Mouse (Mus musculus) E14TG2a.4 (cell line): ENCODE results near the gene Map2k6.

ENCODE experiments used
- H3K27me3 ChIP-seq: 2 replicates; pipeline ENCODE4 v1.6.1; 2014; ENCODE audit warnings: low read length, control low read depth; ENCODE audit not compliant: insufficient read depth
- H3K36me3 ChIP-seq: 2 replicates; pipeline ENCODE4 v1.6.1; 2014; ENCODE audit warnings: low read length, control low read depth; ENCODE audit not compliant: insufficient read depth
- H3K4me1 ChIP-seq: replicated peaks from 2 replicates; pipeline ENCODE4 v1.6.1; 2014; ENCODE audit warnings: low read depth, low read length, control low read depth
- H3K4me3 ChIP-seq: replicated peaks from 2 replicates; pipeline ENCODE4 v1.5.1; 2014; ENCODE audit warnings: mild to moderate bottlenecking, low read length
- H3K9me3 ChIP-seq: 2 replicates; pipeline ENCODE4 v1.6.1; 2014; ENCODE audit warnings: low read length, control low read depth
- CTCF ChIP-seq: conservative IDR thresholded peaks from 2 replicates; pipeline ENCODE4 v1.5.1; 2014; ENCODE audit warnings: low read length
- NANOG ChIP-seq: IDR thresholded peaks from 2 replicates; pipeline ENCODE4 v1.6.1; 2014; ENCODE audit warnings: borderline replicate concordance, low read length, mixed read lengths
- POU5F1 ChIP-seq: IDR thresholded peaks from 2 replicates; pipeline ENCODE4 v1.6.1; 2014; ENCODE audit warnings: low read length, borderline replicate concordance

Map2k6 gene

DNA sequence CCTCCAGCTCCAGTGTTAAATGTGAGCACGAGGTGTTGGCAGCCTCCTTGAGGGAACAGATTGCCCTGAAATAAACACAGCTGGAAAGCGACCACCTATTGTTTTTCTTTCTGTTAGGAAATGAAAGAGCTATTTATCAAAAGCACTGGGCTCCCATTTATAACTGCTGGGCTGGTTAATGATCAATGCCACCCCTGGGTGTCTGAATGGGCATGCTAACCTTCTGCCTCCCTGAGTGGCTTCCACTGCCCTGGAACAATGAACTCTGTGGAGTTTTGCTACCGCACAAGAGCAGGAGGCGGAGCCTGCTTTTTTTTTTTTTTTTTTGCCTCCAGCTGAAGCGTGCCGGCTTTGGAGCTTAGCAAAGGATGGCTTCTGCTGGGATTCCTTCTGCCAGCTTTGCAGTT is 80.1 kb downstream of the Map2k6 start:
- H3K36me3 ChIP-seq = no peaks in the 10 kb centered on the region
- TF ChIP-seq NANOG = peak; percentile 76
- no peak for TF ChIP-seq CTCF

DNA sequence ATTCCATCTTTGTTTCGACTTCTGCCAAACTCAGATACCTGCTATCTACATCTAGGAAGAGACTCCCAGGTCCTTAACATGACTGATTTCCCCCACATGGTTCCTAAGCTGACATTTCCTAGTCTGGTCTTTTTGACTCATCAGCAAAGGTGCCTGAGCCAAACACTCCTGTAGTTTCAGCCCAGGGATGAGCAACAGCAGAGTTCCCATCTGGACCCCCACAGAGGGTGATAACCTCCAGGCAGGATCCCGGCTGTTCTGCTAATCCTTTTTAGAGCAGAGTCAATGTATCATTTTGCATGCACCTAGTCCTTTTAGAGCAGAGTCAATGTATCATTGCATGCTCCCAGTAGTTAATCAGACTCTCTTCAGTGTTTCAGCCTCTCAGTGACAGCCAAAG is 82.5 kb downstream of the Map2k6 start:
- peaks cover 28% of the 10 kb centered on the region for H3K27me3 ChIP-seq

More for the DNA sequence above, 80.1 kb downstream of the Map2k6 start:
- Histone ChIP-seq H3K4me1 (peaks cover 30% of the 10 kb centered on the region), H3K4me3 (no peak overlapping the region), H3K27me3 (peaks cover 37% of the 10 kb centered on the region), H3K9me3 (no peaks in the 10 kb centered on the region)

DNA sequence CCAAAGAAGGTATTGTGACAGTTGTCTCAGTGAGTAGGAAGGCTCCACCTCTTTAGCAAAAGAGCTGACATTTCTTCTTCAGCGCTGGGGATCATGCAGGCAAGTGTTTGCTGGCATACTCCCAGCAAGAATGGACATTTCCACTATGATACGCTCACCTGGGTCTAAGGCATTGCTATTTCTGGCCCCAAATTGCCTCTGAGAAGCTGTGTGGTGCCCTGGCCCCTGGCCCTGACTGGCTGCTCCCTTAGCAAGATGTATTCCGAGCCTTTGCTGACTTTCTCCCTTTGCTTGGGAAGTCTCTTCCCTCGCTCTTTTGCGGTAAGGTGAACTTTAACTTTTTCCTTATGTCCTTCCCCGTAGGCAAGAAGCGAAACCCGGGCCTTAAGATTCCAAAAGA is 83.3 kb downstream of the Map2k6 start:
- Histone ChIP-seq H3K4me1 (peaks cover 30% of the 10 kb centered on the region), H3K9me3 (0 out of 2 replicates have a peak, but pooled peaks cover 4% of the 10 kb centered on the region), H3K4me3 (no peak overlapping the region), H3K27me3 (peaks cover 22% of the 10 kb centered on the region), H3K36me3 (no peaks in the 10 kb centered on the region)
- no peak for TF ChIP-seq CTCF
- no peak for TF ChIP-seq NANOG
- TF ChIP-seq POU5F1 = no peak

More for the DNA sequence above, 82.5 kb downstream of the Map2k6 start:
- H3K9me3 ChIP-seq = no peaks in the 10 kb centered on the region
- H3K4me1 ChIP-seq = peaks cover 30% of the 10 kb centered on the region
- no peak overlapping the region for H3K4me3 ChIP-seq
- H3K36me3 ChIP-seq = no peaks in the 10 kb centered on the region
- TF ChIP-seq POU5F1 (no peak), CTCF (no peak), NANOG (no peak)

DNA sequence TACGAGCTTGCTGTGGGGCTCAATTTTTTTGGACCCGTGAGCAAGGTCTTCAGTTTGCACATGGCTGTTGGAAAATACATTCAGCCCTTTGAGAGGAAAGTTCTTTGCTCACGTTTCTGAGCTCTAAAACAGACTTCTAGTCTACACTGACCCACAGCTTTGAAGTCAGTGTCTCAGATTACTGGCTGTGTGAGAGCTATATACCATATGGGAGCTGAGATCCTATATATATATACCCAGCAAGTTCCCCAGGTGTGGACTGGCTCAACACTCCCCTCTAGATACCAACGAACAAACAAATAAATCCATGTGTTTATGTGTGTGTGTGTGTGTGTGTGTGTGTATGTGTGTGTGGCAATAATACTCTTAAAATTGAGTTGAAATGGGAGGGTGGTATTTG is 83.7 kb downstream of the Map2k6 start:
- H3K9me3 ChIP-seq = 0 out of 2 replicates have a peak, but pooled peaks cover 6% of the 10 kb centered on the region
- H3K36me3 ChIP-seq = no peaks in the 10 kb centered on the region
- peaks cover 17% of the 10 kb centered on the region; the same call in 1 of the 2 replicates for H3K27me3 ChIP-seq
- no peak for TF ChIP-seq CTCF
- no peak for TF ChIP-seq NANOG
- TF ChIP-seq POU5F1 = no peak
- H3K4me1 ChIP-seq = peaks cover 29% of the 10 kb centered on the region
- no peak overlapping the region for H3K4me3 ChIP-seq

DNA sequence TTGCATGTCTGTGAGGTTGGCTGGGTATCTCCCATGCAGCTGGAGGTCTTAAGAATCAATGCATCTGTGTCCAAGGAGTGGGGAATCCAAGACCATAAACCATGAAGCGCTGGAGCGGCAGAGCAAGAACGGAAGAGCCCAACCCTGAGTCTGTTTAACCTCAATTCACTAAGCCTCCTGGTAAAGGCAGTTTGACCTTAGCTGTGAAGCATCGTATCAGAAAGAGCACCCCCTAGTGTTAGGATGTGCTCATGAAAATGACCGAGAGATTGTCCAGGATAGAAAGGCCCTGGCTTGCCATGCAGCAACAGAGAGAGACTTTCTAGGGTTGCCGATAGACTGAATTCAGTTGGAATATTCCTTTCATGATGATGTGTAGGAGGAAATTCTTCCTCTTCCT is 84.2 kb downstream of the Map2k6 start:
- Histone ChIP-seq H3K27me3 (peaks cover 12% of the 10 kb centered on the region; the same call in 1 of the 2 replicates), H3K4me1 (peaks cover 23% of the 10 kb centered on the region), H3K9me3 (peaks cover 6% of the 10 kb centered on the region; the same call in 1 of the 2 replicates), H3K4me3 (no peak overlapping the region), H3K36me3 (no peaks in the 10 kb centered on the region)
- TF ChIP-seq CTCF (peak; percentile 72), NANOG (no peak), POU5F1 (no peak)

DNA sequence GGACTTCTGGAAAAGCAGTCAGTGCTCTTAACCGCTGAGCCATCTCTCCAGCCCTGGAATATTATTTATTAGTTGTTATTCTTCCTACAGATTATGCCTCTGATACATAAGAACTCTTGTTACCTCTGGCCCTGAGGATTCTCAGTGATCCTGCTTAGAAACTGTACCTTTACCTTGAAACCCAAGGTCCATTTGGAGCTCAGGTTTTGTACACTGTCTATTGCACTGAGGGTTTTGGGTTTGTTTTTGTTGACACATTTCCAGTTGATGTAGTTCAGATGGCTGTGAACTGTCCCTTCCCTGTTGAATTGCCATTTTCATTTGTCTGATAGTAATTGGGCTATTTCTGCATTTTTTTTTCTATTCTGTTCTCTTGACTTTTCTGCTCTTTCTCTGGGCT is 85.5 kb downstream of the Map2k6 start:
- H3K4me3 ChIP-seq = no peak overlapping the region
- TF ChIP-seq CTCF (no peak), POU5F1 (no peak), NANOG (no peak)
- H3K9me3 ChIP-seq = peaks cover 6% of the 10 kb centered on the region; the same call in 1 of the 2 replicates
- H3K4me1 ChIP-seq = peaks cover 12% of the 10 kb centered on the region
- no peaks in the 10 kb centered on the region for H3K36me3 ChIP-seq
- peaks cover 12% of the 10 kb centered on the region; the same call in 1 of the 2 replicates for H3K27me3 ChIP-seq

DNA sequence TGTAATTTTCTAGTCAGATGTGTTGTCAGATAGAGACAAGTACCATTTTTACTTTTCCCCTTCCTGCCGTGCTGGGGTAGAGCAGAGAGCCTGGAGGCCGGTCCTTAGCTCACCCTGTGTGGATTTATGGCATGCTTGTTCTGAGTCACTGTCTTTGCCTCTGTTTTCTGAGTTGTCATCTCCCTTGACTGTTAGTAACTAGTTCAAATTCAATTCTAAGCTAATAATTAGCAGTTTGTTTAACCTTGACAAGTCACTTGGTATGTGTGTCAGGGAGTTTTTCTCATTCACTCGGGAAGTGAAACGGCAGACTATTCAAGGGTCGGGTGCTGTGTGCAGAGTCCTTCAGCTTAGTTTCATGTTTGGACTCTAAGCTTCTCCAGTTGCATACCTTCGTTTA is 86.2 kb downstream of the Map2k6 start:
- H3K4me1 ChIP-seq = peaks cover 6% of the 10 kb centered on the region
- no peak overlapping the region for H3K4me3 ChIP-seq
- H3K36me3 ChIP-seq = no peaks in the 10 kb centered on the region
- H3K27me3 ChIP-seq = peaks cover 10% of the 10 kb centered on the region; the same call in 1 of the 2 replicates
- TF ChIP-seq NANOG (no peak), POU5F1 (no peak), CTCF (no peak)
- H3K9me3 ChIP-seq = peaks cover 6% of the 10 kb centered on the region; the same call in 1 of the 2 replicates

DNA sequence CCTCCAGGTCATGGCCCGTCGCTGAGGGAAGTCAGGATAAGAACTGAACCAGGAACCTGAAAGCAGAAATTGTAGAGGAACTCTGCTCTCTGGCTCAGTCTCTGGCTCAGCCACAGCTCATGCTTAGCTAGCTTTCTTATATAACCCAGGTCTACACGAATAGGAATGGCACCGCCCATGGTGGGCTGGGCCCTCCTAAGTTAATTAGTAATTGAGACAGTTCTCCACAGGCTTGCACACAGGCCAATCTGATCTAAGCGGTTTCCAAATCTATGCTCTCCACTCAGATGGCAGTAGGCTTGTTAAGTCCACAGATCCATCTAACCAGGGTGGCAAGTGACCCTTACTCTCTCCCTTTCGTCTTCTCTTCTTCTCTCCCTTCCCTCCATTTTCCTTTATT is 88.9 kb downstream of the Map2k6 start:
- Histone ChIP-seq H3K4me1 (0 out of 2 replicates have a peak, but pooled peaks cover 2% of the 10 kb centered on the region), H3K36me3 (no peaks in the 10 kb centered on the region), H3K27me3 (no peaks in the 10 kb centered on the region), H3K9me3 (peaks cover 6% of the 10 kb centered on the region; the same call in 1 of the 2 replicates), H3K4me3 (no peak overlapping the region)
- TF ChIP-seq POU5F1 = no peak
- no peak for TF ChIP-seq NANOG
- TF ChIP-seq CTCF = no peak

DNA sequence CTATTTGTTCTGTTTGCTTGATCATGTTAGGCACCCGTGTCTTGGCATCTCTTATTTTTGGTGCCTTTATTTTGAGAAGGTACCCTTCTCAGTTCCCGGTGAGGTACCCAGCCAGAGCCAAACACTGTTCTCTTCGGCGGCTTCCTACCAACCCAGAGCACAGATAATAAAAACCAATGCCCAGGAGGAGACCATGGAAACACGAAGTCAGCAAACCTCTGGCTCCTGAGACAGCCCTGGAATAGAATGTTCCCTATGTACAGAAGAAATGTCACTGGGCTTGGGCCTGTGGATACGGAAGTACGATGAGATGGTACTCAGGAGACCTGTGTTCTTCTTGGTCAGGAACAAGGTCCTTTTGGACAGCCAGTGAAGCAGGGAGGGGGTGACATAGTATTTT is 89.4 kb downstream of the Map2k6 start:
- H3K4me1 ChIP-seq = no peaks in the 10 kb centered on the region
- H3K27me3 ChIP-seq = no peaks in the 10 kb centered on the region
- H3K36me3 ChIP-seq = no peaks in the 10 kb centered on the region
- peaks cover 6% of the 10 kb centered on the region; the same call in 1 of the 2 replicates for H3K9me3 ChIP-seq
- no peak overlapping the region for H3K4me3 ChIP-seq
- TF ChIP-seq NANOG (no peak), CTCF (no peak), POU5F1 (no peak)
